Mouse (Mus musculus) MEL (cell line): ENCODE measurements around the gene Mex3a. TPM values are rescaled to one million over a fixed set of nuclear protein-coding genes. Genes with fewer than 3 reads are reported as not detected.

Experiments used
- DNase-seq: peaks from one replicate; pipeline ENCODE4 v3.0.0; 2011; ENCODE audit warnings: low read depth, low spot score
- H3K27ac ChIP-seq: 2 replicates; pipeline ENCODE4 v1.5.1; 2012; ENCODE audit warnings: low read depth, mild to moderate bottlenecking, control low read depth, low read length, moderate library complexity; ENCODE audit not compliant: control insufficient read depth
- H3K27me3 ChIP-seq, 2 experiments: fragments of 150-350 bp in 1 of 2; sonication (generic) in 1 of 2; 2 replicates each; pipeline ENCODE4 v1.6.1; 2012; ENCODE audit warnings: low read length in 2 of 2, mild to moderate bottlenecking in 2 of 2, improper control_type of control experiment in 1 of 2, moderate library complexity in 1 of 2; ENCODE audit not compliant: insufficient read depth in 2 of 2, control insufficient read depth in 1 of 2
- H3K36me3 ChIP-seq, 2 experiments: 2 replicates each; pipeline ENCODE4 v1.6.1; 2012 to 2014; ENCODE audit warnings: low read length in 2 of 2, improper control_type of control experiment in 1 of 2, inconsistent platforms in 1 of 2, mild to moderate bottlenecking in 1 of 2; ENCODE audit not compliant: insufficient read depth in 2 of 2, control insufficient read depth in 1 of 2
- H3K4me1 ChIP-seq, 2 experiments: fragments of 150-350 bp in 1 of 2; sonication (generic) in 1 of 2; 2 replicates each; pipeline ENCODE4 v1.6.1; 2012; ENCODE audit warnings: low read length in 2 of 2, improper control_type of control experiment in 1 of 2, mild to moderate bottlenecking in 1 of 2; ENCODE audit not compliant: insufficient read depth in 2 of 2, control insufficient read depth in 1 of 2
- H3K4me3 ChIP-seq, 2 experiments: fragments of 150-350 bp in 1 of 2; sonication (generic) in 1 of 2; 2 replicates each; pipeline ENCODE4 v1.5.1; 2012; ENCODE audit warnings: low read depth in 2 of 2, low read length in 2 of 2, mild to moderate bottlenecking in 2 of 2, moderate library complexity in 2 of 2, control low read depth in 1 of 2, improper control_type of control experiment in 1 of 2; ENCODE audit not compliant: control insufficient read depth in 1 of 2, insufficient read depth in 1 of 2
- H3K79me2 ChIP-seq: 2 replicates; pipeline ENCODE4 v1.6.1; 2012; ENCODE audit warnings: mild to moderate bottlenecking, low read length, moderate library complexity; ENCODE audit not compliant: control insufficient read depth, poor library complexity, insufficient read depth
- H3K9ac ChIP-seq: 2 replicates; pipeline ENCODE4 v1.6.1; 2012; ENCODE audit warnings: low read depth, mild to moderate bottlenecking, control low read depth, low read length, moderate library complexity; ENCODE audit not compliant: control insufficient read depth, poor library complexity, severe bottlenecking
- H3K9me3 ChIP-seq: fragments of 150-350 bp; sonication (generic); replicated peaks from 2 replicates; pipeline ENCODE4 v1.6.1; 2012; ENCODE audit warnings: mild to moderate bottlenecking, low read length, improper control_type of control experiment, moderate library complexity; ENCODE audit not compliant: insufficient read depth
- CHD2 ChIP-seq: IDR thresholded peaks from 2 replicates; pipeline ENCODE4 v1.6.1; 2011; ENCODE audit warnings: low read length, improper control_type of control experiment
- CTCF ChIP-seq, 3 experiments: IDR thresholded peaks in 2 of 3; conservative IDR thresholded peaks in 1 of 3; 2 replicates each; pipeline ENCODE4 v1.5.1; 2011 to 2012; ENCODE audit warnings: low read length in 3 of 3, low read depth in 2 of 3, mild to moderate bottlenecking in 2 of 3, improper control_type of control experiment in 1 of 3, inconsistent platforms in 1 of 3, mixed read lengths in 1 of 3, moderate library complexity in 1 of 3; ENCODE audit not compliant: control insufficient read depth in 1 of 3, insufficient read depth in 1 of 3, poor library complexity in 1 of 3, severe bottlenecking in 1 of 3
- E2F4 ChIP-seq: IDR thresholded peaks from 2 replicates; pipeline ENCODE4 v1.6.1; 2011; ENCODE audit warnings: low read depth, low read length, improper control_type of control experiment, borderline replicate concordance
- EP300 ChIP-seq, 2 experiments: IDR thresholded peaks; 2 replicates each; pipeline ENCODE4 v1.6.1; 2011; ENCODE audit warnings: improper control_type of control experiment in 2 of 2, low read length in 2 of 2, low read depth in 1 of 2, mild to moderate bottlenecking in 1 of 2
- ETS1 ChIP-seq: IDR thresholded peaks from 2 replicates; pipeline ENCODE4 v1.6.1; 2012; ENCODE audit warnings: low read depth, mild to moderate bottlenecking, inconsistent platforms, low read length, improper control_type of control experiment, moderate library complexity
- GATA1 ChIP-seq: IDR thresholded peaks from 2 replicates; pipeline ENCODE4 v1.6.1; 2011; ENCODE audit warnings: low read depth, low read length, improper control_type of control experiment
- HCFC1 ChIP-seq: IDR thresholded peaks from 2 replicates; pipeline ENCODE4 v1.6.1; 2012; ENCODE audit warnings: low read depth, mild to moderate bottlenecking, inconsistent platforms, low read length, improper control_type of control experiment, moderate library complexity
- JUND ChIP-seq: IDR thresholded peaks from 2 replicates; pipeline ENCODE4 v1.6.1; 2011; ENCODE audit warnings: low read depth, mild to moderate bottlenecking, improper control_type of control experiment, low read length
- MAFK ChIP-seq: IDR thresholded peaks from 2 replicates; pipeline ENCODE4 v1.6.1; 2011; ENCODE audit warnings: low read depth, mild to moderate bottlenecking, low read length, improper control_type of control experiment, borderline replicate concordance
- MAX ChIP-seq: IDR thresholded peaks from 2 replicates; pipeline ENCODE4 v1.6.1; 2011; ENCODE audit warnings: low read length, improper control_type of control experiment
- MAZ ChIP-seq: IDR thresholded peaks from 2 replicates; pipeline ENCODE4 v1.6.1; 2012; ENCODE audit warnings: low read depth, mild to moderate bottlenecking, inconsistent platforms, low read length, improper control_type of control experiment
- MYB ChIP-seq: IDR thresholded peaks from 2 replicates; pipeline ENCODE4 v1.6.1; 2011; ENCODE audit warnings: mild to moderate bottlenecking, low read depth, low read length, improper control_type of control experiment
- MYC ChIP-seq: IDR thresholded peaks from 2 replicates; pipeline ENCODE4 v1.6.1; 2011; ENCODE audit warnings: low read depth, mild to moderate bottlenecking, low read length, improper control_type of control experiment, moderate library complexity
- NELFE ChIP-seq: IDR thresholded peaks from 2 replicates; pipeline ENCODE4 v1.6.1; 2011; ENCODE audit warnings: low read depth, low read length, improper control_type of control experiment
- NRF1 ChIP-seq: IDR thresholded peaks from 2 replicates; pipeline ENCODE4 v1.6.1; 2014; ENCODE audit warnings: low read depth, mild to moderate bottlenecking, inconsistent platforms, low read length, improper control_type of control experiment, moderate library complexity; ENCODE audit not compliant: poor library complexity, insufficient read depth, severe bottlenecking
- POLR2A ChIP-seq, 2 experiments: IDR thresholded peaks; 2 replicates each; pipeline ENCODE4 v1.6.1; 2011 to 2012; ENCODE audit warnings: low read length in 2 of 2, mild to moderate bottlenecking in 2 of 2, control low read depth in 1 of 2, improper control_type of control experiment in 1 of 2, low read depth in 1 of 2, moderate library complexity in 1 of 2; ENCODE audit not compliant: control insufficient read depth in 1 of 2, insufficient read depth in 1 of 2, poor library complexity in 1 of 2
- POLR2AphosphoS2 ChIP-seq: IDR thresholded peaks from 2 replicates; pipeline ENCODE4 v1.6.1; 2011; ENCODE audit warnings: low read length, improper control_type of control experiment
- POLR2AphosphoS5 ChIP-seq: IDR thresholded peaks from 2 replicates; pipeline ENCODE4 v1.6.1; 2012; ENCODE audit warnings: low read depth, borderline replicate concordance, mild to moderate bottlenecking, inconsistent platforms, low read length, moderate library complexity, mixed read lengths
- RCOR1 ChIP-seq: IDR thresholded peaks from 2 replicates; pipeline ENCODE4 v1.6.1; 2012; ENCODE audit warnings: low read depth, mild to moderate bottlenecking, inconsistent platforms, low read length, improper control_type of control experiment
- SIN3A ChIP-seq: IDR thresholded peaks from 2 replicates; pipeline ENCODE4 v1.6.1; 2012; ENCODE audit warnings: low read length, improper control_type of control experiment, inconsistent platforms
- SMC3 ChIP-seq: IDR thresholded peaks from 2 replicates; pipeline ENCODE4 v1.6.1; 2011; ENCODE audit warnings: low read depth, low read length, improper control_type of control experiment
- TAL1 ChIP-seq: IDR thresholded peaks from 2 replicates; pipeline ENCODE4 v1.6.1; 2012; ENCODE audit warnings: mild to moderate bottlenecking, inconsistent platforms, low read length, moderate library complexity, mixed read lengths
- TBP ChIP-seq: IDR thresholded peaks from 2 replicates; pipeline ENCODE4 v1.8.0; 2011; ENCODE audit warnings: low read depth, low read length, improper control_type of control experiment
- TCF12 ChIP-seq: IDR thresholded peaks from 2 replicates; pipeline ENCODE4 v1.6.1; 2014; ENCODE audit warnings: low read depth, mild to moderate bottlenecking, inconsistent platforms, low read length, improper control_type of control experiment, moderate library complexity
- UBTF ChIP-seq: IDR thresholded peaks from 2 replicates; pipeline ENCODE4 v1.6.1; 2012; ENCODE audit warnings: low read depth, mild to moderate bottlenecking, inconsistent platforms, low read length, improper control_type of control experiment, moderate library complexity, borderline replicate concordance; ENCODE audit not compliant: insufficient read depth
- USF1 ChIP-seq: IDR thresholded peaks from 2 replicates; pipeline ENCODE4 v1.6.1; 2014; ENCODE audit warnings: low read depth, mild to moderate bottlenecking, inconsistent platforms, low read length, improper control_type of control experiment, moderate library complexity
- USF2 ChIP-seq, 2 experiments: IDR thresholded peaks; 2 replicates each; pipeline ENCODE4 v1.6.1; 2011 to 2012; ENCODE audit warnings: improper control_type of control experiment in 2 of 2, low read length in 2 of 2, borderline replicate concordance in 1 of 2, inconsistent platforms in 1 of 2, low read depth in 1 of 2, mild to moderate bottlenecking in 1 of 2; ENCODE audit not compliant: insufficient read depth in 1 of 2
- ZMIZ1 ChIP-seq: IDR thresholded peaks from 2 replicates; pipeline ENCODE4 v1.6.1; 2012; ENCODE audit warnings: low read depth, mild to moderate bottlenecking, inconsistent platforms, low read length, improper control_type of control experiment, moderate library complexity
- ZNF384 ChIP-seq: IDR thresholded peaks from 2 replicates; pipeline ENCODE4 v1.6.1; 2012; ENCODE audit warnings: low read depth, mild to moderate bottlenecking, inconsistent platforms, low read length, improper control_type of control experiment
- polyA plus RNA-seq, 2 experiments: library from polyadenylated mRNA; stranded (reverse) in 1 of 2; unstranded in 1 of 2; fragments of >175 nt in 1 of 2; fragments of >200 nt in 1 of 2; gene quantifications; 2 replicates each; pipeline versions ENCODE4 v1.2.1 to v1.2.4; 2012; ENCODE audit warnings: low replicate concordance in 2 of 2, low read depth in 1 of 2; ENCODE audit not compliant: insufficient read length in 2 of 2, insufficient read depth in 1 of 2, missing spikeins in 1 of 2
- total RNA-seq: library from RNA; depleted of rRNA; stranded (reverse); fragments of 300-350 nt; gene quantifications from 2 replicates; pipeline ENCODE4 v1.2.3, GENCODE M21; 2012

Mex3a gene
- total and polyA plus RNA-seq, 3 experiments: 5.5 to 10.1 TPM; not detected in 1

DNA sequence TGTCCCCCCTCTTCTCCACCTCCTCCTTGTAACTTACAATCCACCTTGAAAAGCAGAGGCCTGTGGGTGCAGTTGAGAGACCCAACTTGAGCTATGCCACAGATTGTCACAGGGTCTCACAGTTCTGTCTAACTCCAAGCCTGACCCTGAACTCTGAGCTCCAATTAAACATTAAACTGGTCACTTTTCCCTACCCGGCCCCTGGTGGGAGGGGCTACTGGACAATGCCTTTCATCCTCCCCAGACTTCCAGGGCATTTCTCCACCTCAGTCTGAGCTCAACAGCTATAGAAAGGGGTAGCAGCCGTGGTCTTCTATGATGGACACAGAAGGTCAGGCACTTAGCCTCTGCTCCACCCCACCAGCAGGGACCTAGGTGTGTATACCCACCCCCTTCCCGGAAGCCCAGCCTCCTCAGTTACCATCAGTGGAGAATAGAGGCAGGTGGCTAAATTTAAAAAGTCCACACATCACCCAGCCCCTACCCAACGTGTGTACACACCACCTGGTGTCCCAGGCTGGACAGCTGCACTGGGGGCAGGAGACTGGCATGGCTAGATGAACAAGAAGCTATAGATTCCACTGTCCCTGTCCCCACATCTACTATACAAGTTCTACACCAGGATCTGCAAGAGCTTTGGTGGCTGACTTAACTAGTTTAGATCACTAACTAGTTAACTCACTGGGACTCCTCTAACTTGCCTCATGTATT is 31.4 kb upstream of the Mex3a start:
- Histone ChIP-seq H3K4me3 (peak overlapping the region; percentile 82 to 88), H3K27me3 (no peaks in the 10 kb centered on the region), H3K4me1 (peaks cover 19 to 47% of the 10 kb centered on the region in 2 experiments), H3K9ac (peak overlapping the region; percentile 76), H3K79me2 (peaks cover 42% of the 10 kb centered on the region), H3K36me3 (peaks cover 2 to 44% of the 10 kb centered on the region in 2 experiments; a peak in 3 of 4 replicates), H3K9me3 (no peaks in the 10 kb centered on the region), H3K27ac (peak overlapping the region; percentile 95)
- no peak for DNase-seq
- TF ChIP-seq ETS1 (no peak), SIN3A (0 out of 2 replicates have a peak, but pooled peaks have one; percentile 8)

DNA sequence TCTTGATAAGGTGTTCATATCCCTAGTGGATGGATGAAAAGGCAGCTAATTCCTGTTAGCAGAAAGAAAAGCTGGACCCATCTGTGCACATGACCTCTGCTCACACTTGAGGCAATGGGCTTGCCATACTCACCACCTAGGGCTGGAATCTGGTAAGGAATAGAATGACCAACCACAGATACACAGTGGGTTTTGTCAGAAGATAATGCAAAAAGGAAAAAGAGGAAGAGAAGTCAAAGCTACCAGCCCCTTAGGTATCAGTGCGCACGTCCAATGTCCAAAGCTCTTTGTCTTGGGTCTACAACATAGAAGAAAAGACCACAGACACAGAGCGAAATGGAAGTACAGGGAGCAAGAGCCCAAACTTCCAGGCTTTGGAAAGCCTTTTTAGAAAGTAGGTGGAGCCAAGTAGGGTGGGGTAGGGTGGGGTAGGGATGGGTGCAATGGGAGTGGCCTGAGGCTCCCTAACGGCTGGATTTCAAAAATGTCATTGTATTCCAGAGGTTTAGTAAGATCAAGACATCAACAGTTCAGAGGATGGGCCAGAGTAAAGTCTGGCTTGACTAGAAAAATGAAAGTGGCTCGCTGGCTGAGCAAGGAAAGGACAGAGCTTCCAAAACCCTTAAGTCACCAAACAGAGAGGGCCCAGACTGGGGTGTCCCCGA is 30.7 kb upstream of the Mex3a start:
- peak overlapping the region; percentile 95 for H3K27ac ChIP-seq
- H3K79me2 ChIP-seq: peaks cover 40% of the 10 kb centered on the region
- peak overlapping the region; percentile 82 to 88 for H3K4me3 ChIP-seq
- peak overlapping the region; percentile 76 for H3K9ac ChIP-seq
- no peaks in the 10 kb centered on the region for H3K27me3 ChIP-seq
- peaks cover 2 to 37% of the 10 kb centered on the region in 2 experiments; a peak in 3 of 4 replicates for H3K36me3 ChIP-seq
- H3K9me3 ChIP-seq: no peaks in the 10 kb centered on the region
- H3K4me1 ChIP-seq: peaks cover 13 to 43% of the 10 kb centered on the region in 2 experiments
- DNase-seq: peak; percentile 83
- no peak for TF ChIP-seq E2F4
- TF ChIP-seq EP300 (IDR thresholded peaks at IDR 0.05; ENCODE audit: low read depth in 1 of 2, low read length in 2 of 2): peak; percentile 55 to 80
- TF ChIP-seq NELFE: peak; percentile 57
- TF ChIP-seq RCOR1: peak; percentile 63; the same call in 1 of the 2 replicates
- peak; percentile 46; the same call in 1 of the 2 replicates for TF ChIP-seq POLR2AphosphoS2
- TF ChIP-seq POLR2AphosphoS5: no peak
- TF ChIP-seq MYB: no peak
- no peak; the same call in none of the 2 replicates for TF ChIP-seq TAL1
- no peak for TF ChIP-seq MAFK
- no peak for TF ChIP-seq MAZ
- no peak for TF ChIP-seq CTCF (IDR thresholded peaks at IDR 0.05 in 2 of 3, conservative IDR thresholded peaks at IDR 0.05 in 1 of 3; ENCODE audit: control insufficient read depth in 1 of 3, insufficient read depth in 1 of 3, low read depth in 2 of 3, low read length in 3 of 3, poor library complexity in 1 of 3, severe bottlenecking in 1 of 3)
- TF ChIP-seq POLR2A (IDR thresholded peaks at IDR 0.05; ENCODE audit: control insufficient read depth in 1 of 2, insufficient read depth in 1 of 2, low read depth in 1 of 2, low read length in 2 of 2, poor library complexity in 1 of 2): peak in 1 of 2 experiments; percentile 46; a peak in 1 of 4 replicates
- TF ChIP-seq MYC: no peak
- no peak for TF ChIP-seq CHD2
- peak; percentile 77 for TF ChIP-seq GATA1
- TF ChIP-seq ZMIZ1: no peak
- no peak for TF ChIP-seq SMC3
- no peak for TF ChIP-seq USF2 (IDR thresholded peaks at IDR 0.05; ENCODE audit: borderline replicate concordance in 1 of 2, insufficient read depth in 1 of 2, low read depth in 1 of 2, low read length in 2 of 2)
- TF ChIP-seq USF1: no peak
- peak; percentile 62 for TF ChIP-seq TBP
- 0 out of 2 replicates have a peak, but pooled peaks have one; percentile 16 for TF ChIP-seq TCF12
- TF ChIP-seq MAX: no peak
- no peak; the same call in 1 of the 2 replicates for TF ChIP-seq ETS1
- no peak for TF ChIP-seq UBTF
- TF ChIP-seq NRF1: peak; percentile 32; the same call in 1 of the 2 replicates
- peak; percentile 54; the same call in 1 of the 2 replicates for TF ChIP-seq HCFC1
- no peak for TF ChIP-seq ZNF384
- no peak for TF ChIP-seq JUND
- peak; percentile 84 for TF ChIP-seq SIN3A
